Mouse (Mus musculus) lung, postnatal 0 days (tissue): ENCODE results near the gene Rtkn2.

Experiments
- CTCF ChIP-seq: IDR thresholded peaks from 2 replicates; pipeline ENCODE4 v1.5.1; 2016; ENCODE audit warnings: antibody characterized with exemption, mild to moderate bottlenecking
- EP300 ChIP-seq: IDR thresholded peaks from 2 replicates; pipeline ENCODE4 v1.6.1; 2016; ENCODE audit warnings: antibody characterized with exemption, mild to moderate bottlenecking, control low read depth

GRCm38 (mm10) chr10:68107716-68108115 lies 128.3 kb downstream of the Rtkn2 start:
- TF ChIP-seq CTCF: no peak
- no peak for TF ChIP-seq EP300
